8 mouse cellular contexts compared by ENCODE assay signal in the genomic region with DNA sequence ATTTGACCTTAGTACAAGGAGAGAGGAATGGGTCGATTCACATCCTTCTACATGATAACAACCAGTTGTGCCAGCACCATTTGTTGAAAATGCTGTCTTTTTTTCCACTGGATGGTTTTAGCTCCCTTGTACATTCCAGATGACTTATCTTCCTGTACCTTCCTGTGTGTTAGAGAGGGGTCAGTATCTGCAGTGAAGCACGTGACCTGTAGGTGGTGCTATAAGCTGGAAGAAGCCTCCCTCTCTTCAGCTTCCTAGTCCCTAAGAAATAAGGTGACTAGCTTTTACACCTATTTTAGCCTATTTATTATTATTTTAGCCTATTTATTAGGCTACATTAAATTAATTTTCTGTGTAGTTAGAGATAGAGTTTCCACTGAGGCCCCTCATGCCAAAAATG.
A peak's percentile ranks its signal among the peaks of the same experiment; 100 is the strongest.
DNase-seq lines count a peak whose midpoint lies in the region; ATAC-seq and TF ChIP-seq lines count a peak whose summit lies in the region.

No protein-coding gene starts in this region.

- H3K27ac ChIP-seq in kidney, postnatal 0 days, result no peak overlapping the region
- H3K27ac ChIP-seq in kidney, embryonic 15.5 days, result no peak overlapping the region

- H3K36me3 ChIP-seq in kidney, postnatal 0 days (ENCODE audit: insufficient read depth, low read length), result no peaks in the 10 kb centered on the region
- no peaks in the 10 kb centered on the region for H3K36me3 ChIP-seq in kidney, embryonic 15.5 days

- ATAC-seq in kidney, postnatal 0 days (replicated peaks; ENCODE audit: low FRiP score, low read depth), result no peak
- ATAC-seq in kidney, embryonic 15.5 days (replicated peaks; ENCODE audit: low FRiP score), result no peak

- no peaks in the 10 kb centered on the region for H3K9me3 ChIP-seq in kidney, postnatal 0 days (replicated peaks; ENCODE audit: low read length)
- H3K9me3 ChIP-seq in kidney, embryonic 15.5 days (replicated peaks), result no peaks in the 10 kb centered on the region

- no peak overlapping the region for H3K4me3 ChIP-seq in kidney, postnatal 0 days (replicated peaks; ENCODE audit: low read depth, low read length)
- no peak overlapping the region for H3K4me3 ChIP-seq in kidney, embryonic 15.5 days (replicated peaks)

- no peak overlapping the region for H3K9ac ChIP-seq in kidney, postnatal 0 days (ENCODE audit: low read depth, low read length)
- no peak overlapping the region for H3K9ac ChIP-seq in kidney, embryonic 15.5 days

- H3K4me1 ChIP-seq in kidney, postnatal 0 days (replicated peaks; ENCODE audit: insufficient read depth, low read length), result no peaks in the 10 kb centered on the region
- no peaks in the 10 kb centered on the region for H3K4me1 ChIP-seq in kidney, embryonic 15.5 days

- 27% methylated on average over 2 of the region's 2 CpGs for WGBS in kidney, postnatal 0 days
- 38% methylated on average over 2 of the region's 2 CpGs for WGBS in kidney, embryonic 15.5 days

- peak; percentile 4 for DNase-seq in cerebellum, adult 9-10 months
- DNase-seq in cerebellum, postnatal 36 days, result no peak
- peak; percentile 1 for DNase-seq in kidney, postnatal 0 days (ENCODE audit: low spot score)
- peak; percentile 66 for DNase-seq in ES-CJ7 (ENCODE audit: low read depth, low spot score)
- peak; percentile 25 for DNase-seq in kidney, postnatal 10 days
- no peak for DNase-seq in c-Kit-positive CD71-positive TER-119-positive erythroid progenitor cells, embryonic 14.5 days (ENCODE audit: low spot score)
- no peak for DNase-seq in left cerebral cortex, adult 11 months (ENCODE audit: low spot score)

- peak; percentile 43; the same call in 1 of the 2 replicates for TF ChIP-seq CTCF in kidney, postnatal 0 days (IDR thresholded peaks at IDR 0.05; ENCODE audit: low read depth)

- H3K4me2 ChIP-seq in kidney, postnatal 0 days (ENCODE audit: low read length), result no peak overlapping the region
- H3K4me2 ChIP-seq in kidney, embryonic 15.5 days, result no peak overlapping the region

- H3K27me3 ChIP-seq in kidney, postnatal 0 days (ENCODE audit: insufficient read depth, low read length), result no peaks in the 10 kb centered on the region
- no peaks in the 10 kb centered on the region for H3K27me3 ChIP-seq in kidney, embryonic 15.5 days

Comparison
In these comparisons a context has a peak if more than half of its experiments do, and no peak if none do; other contexts are left out.
1. DNase-seq: peak in cerebellum, adult 9-10 months (single experiment), kidney, postnatal 0 days (single experiment), ES-CJ7 (single experiment) and kidney, postnatal 10 days (single experiment); none in cerebellum, postnatal 36 days (0 of 2), c-Kit-positive CD71-positive TER-119-positive erythroid progenitor cells, embryonic 14.5 days (single experiment) and left cerebral cortex, adult 11 months (single experiment).